Mouse (Mus musculus) hindbrain, embryonic 11.5 days (tissue): Measurements from ENCODE around the gene Acad8. TPM values are rescaled to one million over a fixed set of nuclear protein-coding genes. Genes with fewer than 3 reads are reported as not detected.

Experiments used
- ATAC-seq: fragments of 200-750 bp; cut with Nextera tagmentation; 2 replicates; pipeline ENCODE4 v1.8.0; 2017; ENCODE audit warnings: mild to moderate bottlenecking, moderate TSS enrichment, moderate library complexity; ENCODE audit not compliant: low FRiP score
- DNase-seq: peaks from one replicate; pipeline ENCODE4 v3.0.0-alpha.2; 2015; ENCODE audit warnings: low spot score
- H3K27ac ChIP-seq: fragments of 300-500 bp; sonication (generic); 2 replicates; pipeline ENCODE4 v1.5.1; 2014; ENCODE audit warnings: mild to moderate bottlenecking, low read depth, low read length
- H3K27me3 ChIP-seq: fragments of 300-500 bp; sonication (generic); 2 replicates; pipeline ENCODE4 v1.6.1; 2014; ENCODE audit warnings: mild to moderate bottlenecking, low read length, moderate library complexity, mixed read lengths; ENCODE audit not compliant: control insufficient read depth, insufficient read depth
- H3K36me3 ChIP-seq: fragments of 300-500 bp; sonication (generic); 2 replicates; pipeline ENCODE4 v1.6.1; 2014; ENCODE audit warnings: mild to moderate bottlenecking, low read length, moderate library complexity, mixed read lengths; ENCODE audit not compliant: control insufficient read depth, insufficient read depth
- H3K4me1 ChIP-seq: fragments of 300-500 bp; sonication (generic); replicated peaks from 2 replicates; pipeline ENCODE4 v1.6.1; 2014; ENCODE audit warnings: low read length, mixed read lengths; ENCODE audit not compliant: control insufficient read depth, insufficient read depth
- H3K4me2 ChIP-seq: fragments of 300-500 bp; sonication (generic); replicated peaks from 2 replicates; pipeline ENCODE4 v1.6.1; 2014; ENCODE audit warnings: mild to moderate bottlenecking, low read depth, low read length
- H3K4me3 ChIP-seq: fragments of 300-500 bp; sonication (generic); 2 replicates; pipeline ENCODE4 v1.5.1; 2014; ENCODE audit warnings: low read depth, low read length
- H3K9ac ChIP-seq: fragments of 300-500 bp; sonication (generic); 2 replicates; pipeline ENCODE4 v1.6.1; 2014; ENCODE audit warnings: low read depth, low read length
- H3K9me3 ChIP-seq: fragments of 300-500 bp; sonication (generic); 2 replicates; pipeline ENCODE4 v1.6.1; 2016; ENCODE audit warnings: low read length; ENCODE audit not compliant: control insufficient read depth
- WGBS: fragments of 180-500 bp; shearing (Covaris S2); extraction: QIAGEN DNeasy Blood & Tissue Kit; methylation state at CpG from one replicate; pipeline ENCODE4 v1.1.7; 2014; 5-methylcytosine and 5-hydroxymethylcytosine counted together
- polyA plus RNA-seq: library from polyadenylated mRNA; unstranded; fragments of >200 nt; fragmentation: Nextera tagmentation; extraction: Ambion mirVana; gene quantifications from 2 replicates; pipeline ENCODE4 v1.2.1, GENCODE M21; 2014

Gene Acad8
- 32.8 and 34.3 TPM in 2 replicates for polyA plus RNA-seq

- Histone ChIP-seq H3K9me3 (no peaks in the 10 kb centered on the region), H3K9ac (peak within 1 kb of the TSS; percentile 70), H3K4me2 (peak within 1 kb of the TSS; percentile 77), H3K4me3 (peak within 1 kb of the TSS; percentile 71), H3K27ac (no peak within 1 kb of the TSS), H3K36me3 (no peaks in the 10 kb centered on the region), H3K27me3 (no peaks in the 10 kb centered on the region), H3K4me1 (0 out of 2 replicates have a peak, but pooled peaks cover 3% of the 10 kb centered on the region)
- peak; percentile 98 for DNase-seq
- ATAC-seq: peak; percentile 100
- WGBS: 2% methylated on average over 35 of the region's 35 CpGs
Measured at GRCm38 (mm10) chr9:26999461-27000395, at the start of gene Acad8, which contains the start of gene Thyn1. Gene Acad8 (minus strand): TSS chr9:26999566. Gene Thyn1 (plus strand): TSS chr9:26999710.

GRCm38 (mm10) chr9:27043892-27044291 is 44.5 kb upstream of the Acad8 start:
- Histone ChIP-seq H3K9ac (no peak overlapping the region), H3K36me3 (peaks cover 7% of the 10 kb centered on the region; the same call in 1 of the 2 replicates), H3K4me3 (no peak overlapping the region), H3K9me3 (no peaks in the 10 kb centered on the region), H3K27me3 (no peaks in the 10 kb centered on the region), H3K4me1 (no peaks in the 10 kb centered on the region), H3K27ac (no peak overlapping the region), H3K4me2 (no peak overlapping the region)
- no peak for ATAC-seq
- DNase-seq: no peak
- WGBS: 91% methylated on average over 5 of the region's 5 CpGs

- H3K9ac ChIP-seq: peak overlapping the region; percentile 55
Measured at GRCm38 (mm10) chr9:27030763-27031100, 31.4 kb upstream of the Acad8 start.

GRCm38 (mm10) chr9:27029828-27030762 is 30.7 kb upstream of the Acad8 start, which contains the start of the genes Vps26b and Ncapd3:
Gene Vps26b (minus strand): TSS chr9:27030065.
Gene Ncapd3 (plus strand): TSS chr9:27030175.
- H3K4me3 ChIP-seq: peak within 1 kb of the TSS; percentile 85
- H3K9me3 ChIP-seq: no peaks in the 10 kb centered on the region
- H3K27ac ChIP-seq: peak within 1 kb of the TSS; percentile 91
- DNase-seq (peak; percentile 98), ATAC-seq (peak; percentile 94)
- H3K4me1 ChIP-seq: peaks cover 8% of the 10 kb centered on the region
- H3K4me2 ChIP-seq: peak within 1 kb of the TSS; percentile 93
- peak within 1 kb of the TSS; percentile 88 for H3K9ac ChIP-seq
- H3K36me3 ChIP-seq: no peaks in the 10 kb centered on the region
- H3K27me3 ChIP-seq: no peaks in the 10 kb centered on the region
- WGBS: under 1% methylated on average over 74 of the region's 80 CpGs

More at GRCm38 (mm10) chr9:27030763-27031100, 31.4 kb upstream of the Acad8 start:
- Histone ChIP-seq H3K4me2 (peak overlapping the region; percentile 50), H3K27me3 (no peaks in the 10 kb centered on the region), H3K27ac (no peak overlapping the region), H3K4me3 (peak overlapping the region; percentile 85), H3K36me3 (no peaks in the 10 kb centered on the region), H3K4me1 (peaks cover 8% of the 10 kb centered on the region), H3K9me3 (no peaks in the 10 kb centered on the region)
- under 1% methylated on average over 17 of the region's 17 CpGs for WGBS
- DNase-seq (no peak), ATAC-seq (peak; percentile 59)

GRCm38 (mm10) chr9:27029022-27029827 is 29.9 kb upstream of the Acad8 start:
- H3K9ac ChIP-seq: peak overlapping the region; percentile 88
- peak; percentile 69 for DNase-seq
- WGBS: under 1% methylated on average over 49 of the region's 52 CpGs
- H3K4me1 ChIP-seq: peaks cover 8% of the 10 kb centered on the region
- H3K36me3 ChIP-seq: no peaks in the 10 kb centered on the region
- peak overlapping the region; percentile 85 for H3K4me3 ChIP-seq
- no peaks in the 10 kb centered on the region for H3K9me3 ChIP-seq
- H3K27me3 ChIP-seq: no peaks in the 10 kb centered on the region
- H3K4me2 ChIP-seq: peak overlapping the region; percentile 93
- peak; percentile 13; the same call in 1 of the 2 replicates for ATAC-seq
- peak overlapping the region; percentile 91 for H3K27ac ChIP-seq

- Histone ChIP-seq H3K4me2 (no peak overlapping the region), H3K9me3 (no peaks in the 10 kb centered on the region), H3K4me3 (no peak overlapping the region), H3K27ac (no peak overlapping the region), H3K36me3 (no peaks in the 10 kb centered on the region), H3K27me3 (no peaks in the 10 kb centered on the region), H3K4me1 (peaks cover 5% of the 10 kb centered on the region), H3K9ac (no peak overlapping the region)
- DNase-seq (no peak), ATAC-seq (no peak)
- WGBS: 85% methylated on average over 1 of the region's 1 CpGs
Measured at GRCm38 (mm10) chr9:27026708-27027107, 27.3 kb upstream of the Acad8 start.

- no peak for ATAC-seq
- Histone ChIP-seq H3K4me1 (peaks cover 5% of the 10 kb centered on the region), H3K4me3 (no peak overlapping the region), H3K36me3 (0 out of 2 replicates have a peak, but pooled peaks cover 2% of the 10 kb centered on the region), H3K27ac (no peak overlapping the region), H3K27me3 (no peaks in the 10 kb centered on the region), H3K4me2 (no peak overlapping the region), H3K9ac (no peak overlapping the region), H3K9me3 (no peaks in the 10 kb centered on the region)
- DNase-seq: no peak
- WGBS: 90% methylated on average over 4 of the region's 4 CpGs
Measured at GRCm38 (mm10) chr9:27023681-27024080, 24.3 kb upstream of the Acad8 start.

GRCm38 (mm10) chr9:27018961-27019360 is 19.6 kb upstream of the Acad8 start:
- peaks cover 14% of the 10 kb centered on the region for H3K36me3 ChIP-seq
- H3K4me2 ChIP-seq: no peak overlapping the region
- 92% methylated on average over 10 of the region's 10 CpGs for WGBS
- no peak overlapping the region for H3K4me3 ChIP-seq
- no peak for DNase-seq
- no peak overlapping the region for H3K27ac ChIP-seq
- no peaks in the 10 kb centered on the region for H3K27me3 ChIP-seq
- no peaks in the 10 kb centered on the region for H3K9me3 ChIP-seq
- no peak overlapping the region for H3K9ac ChIP-seq
- no peaks in the 10 kb centered on the region for H3K4me1 ChIP-seq
- no peak for ATAC-seq
